Mouse (Mus musculus) B cell, adult (primary cell): ENCODE results near the gene Fbln2. TPM values are rescaled to one million over a fixed set of nuclear protein-coding genes. Genes with fewer than 3 reads are reported as not detected.

Experiments used
- total RNA-seq: library from RNA; stranded (reverse); gene quantifications from 4 replicates; pipeline ENCODE4 v1.2.4, GENCODE M21; 2023; ENCODE audit not compliant: inconsistent age

Gene Fbln2
- total RNA-seq, result 0.30 to 0.58 TPM (median 0.35 TPM) in 3 of 4 replicates, not detected in the other

DNA sequence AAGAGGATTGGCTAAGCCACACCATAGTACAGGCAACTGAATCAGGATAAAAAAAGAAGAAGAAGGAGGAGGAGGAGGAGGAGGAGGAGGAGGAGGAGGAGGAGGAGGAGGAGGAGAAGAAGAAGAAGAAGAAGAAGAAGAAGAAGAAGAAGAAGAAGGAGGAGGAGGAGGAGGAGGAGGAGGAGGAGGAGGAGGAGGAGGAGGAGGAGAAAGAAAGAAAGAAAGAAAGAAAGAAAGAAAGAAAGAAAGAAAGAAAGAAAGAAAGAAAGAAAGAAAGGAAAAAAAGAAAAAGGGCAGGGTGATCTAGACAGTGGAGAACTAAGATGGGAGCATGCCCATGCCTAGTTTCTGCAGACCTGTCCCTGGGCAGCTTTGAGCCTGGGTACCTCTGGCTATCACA, at the start of gene Fbln2:
Gene Fbln2, plus strand, starts transcription at position 301 of the 400 bp plus-strand sequence.

Other genes starting within 250 kb of the Fbln2 start
- 513 to 570 TPM (median 528 TPM) in 4 replicates for gene Iqsec1, start 223.8 kb upstream of the Fbln2 start, total RNA-seq
- gene Nup210, start 95.6 kb upstream of the Fbln2 start, total RNA-seq, result 128 to 169 TPM (median 152 TPM) in 4 replicates
- 2.6 to 3.9 TPM (median 3.1 TPM) in 4 replicates for gene Hdac11, start 55.8 kb upstream of the Fbln2 start, total RNA-seq
- not detected in 4 replicates for gene Wnt7a, start 198.9 kb downstream of the Fbln2 start, total RNA-seq